Mouse (Mus musculus): ENCODE measurements around the gene Ap1g2. TPM values are rescaled to one million over a fixed set of nuclear protein-coding genes. Genes with fewer than 3 reads are reported as not detected.
A peak's percentile ranks its signal among the peaks of the same experiment; 100 is the strongest.

The Ap1g2 gene
- 1 to 10 TPM; 2.2 to 3.9 (median 3.6) TPM for total RNA-seq (2022)

DNA sequence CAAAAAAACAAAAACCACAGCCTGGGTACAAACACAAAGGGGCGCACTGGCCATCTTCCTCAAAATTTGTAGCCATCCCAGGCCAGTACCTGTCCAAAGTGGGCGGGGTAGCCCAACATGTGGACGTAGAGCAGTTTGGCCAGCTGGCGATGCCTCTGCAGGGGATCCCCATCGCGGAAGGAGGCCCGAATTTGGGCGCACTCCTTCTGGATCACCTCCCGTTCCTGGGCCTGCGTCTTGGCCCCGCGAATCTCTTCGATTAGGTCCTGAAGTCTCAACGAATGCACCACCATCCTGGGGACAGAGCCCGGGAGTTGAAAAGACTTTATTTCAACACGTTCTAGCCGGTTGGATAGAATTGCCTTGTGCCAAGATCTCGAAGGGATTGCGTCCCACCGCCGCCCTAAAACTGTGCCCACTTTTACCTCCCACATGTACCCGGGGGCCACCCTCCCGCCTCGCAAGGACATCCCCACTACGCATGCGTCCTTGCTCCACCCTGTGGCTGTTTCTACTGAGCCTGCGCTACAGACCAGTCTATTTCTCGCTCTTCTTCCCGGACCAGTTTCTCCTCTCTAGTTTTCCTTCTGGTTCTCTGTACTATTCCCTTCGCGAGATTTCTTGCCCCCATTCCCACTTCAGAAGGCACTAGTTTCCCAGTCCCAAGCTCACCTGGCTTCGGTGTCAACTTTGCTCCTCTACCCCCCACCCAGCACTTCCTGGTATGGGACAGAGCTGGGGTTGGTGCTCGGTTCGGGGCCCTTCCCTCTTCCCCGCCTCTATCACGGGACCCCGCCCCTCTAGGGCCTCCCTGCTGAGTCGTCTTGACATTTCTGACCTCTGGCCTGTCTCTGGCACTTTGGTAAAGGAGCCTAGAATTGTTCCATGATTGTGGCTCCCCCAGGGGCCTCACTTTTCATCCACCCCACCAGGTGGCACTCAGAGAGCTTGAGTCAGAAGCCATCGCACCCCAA lies at the start of gene Ap1g2:
Gene Ap1g2 (minus strand): TSS at position 758 of the 974 bp plus-strand sequence.
- peak; percentile 73 to 78 for DNase-seq (ENCODE audit: low spot score in 2 of 2)

DNA sequence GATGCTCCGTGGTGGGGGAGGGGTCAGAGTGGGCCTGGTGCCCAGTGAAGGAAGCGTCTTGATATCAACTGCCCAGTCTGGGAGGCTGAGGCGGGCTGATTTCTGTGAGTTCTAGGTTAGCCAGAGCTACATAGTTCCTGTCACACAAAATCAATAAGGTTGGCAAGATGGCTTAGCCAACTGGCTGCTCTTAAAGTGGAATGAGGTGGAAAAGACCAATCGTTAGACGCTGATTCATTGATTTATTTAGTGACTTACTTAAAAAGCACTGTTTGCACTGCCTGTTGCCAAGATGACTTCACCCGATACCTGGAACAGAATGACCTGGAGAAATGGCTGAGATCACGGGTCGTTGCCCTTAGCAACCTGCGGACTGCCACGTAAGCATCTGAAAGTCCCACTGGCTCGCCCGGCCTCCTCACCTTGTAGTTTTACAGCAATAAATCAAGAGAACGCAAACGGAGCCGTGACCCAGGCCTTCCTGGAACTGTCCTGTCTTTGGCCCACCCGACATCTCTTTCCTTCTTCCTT lies 46.6 kb upstream of the Ap1g2 start:
- DNase-seq (ENCODE audit: low spot score in 2 of 2), result no peak

DNA sequence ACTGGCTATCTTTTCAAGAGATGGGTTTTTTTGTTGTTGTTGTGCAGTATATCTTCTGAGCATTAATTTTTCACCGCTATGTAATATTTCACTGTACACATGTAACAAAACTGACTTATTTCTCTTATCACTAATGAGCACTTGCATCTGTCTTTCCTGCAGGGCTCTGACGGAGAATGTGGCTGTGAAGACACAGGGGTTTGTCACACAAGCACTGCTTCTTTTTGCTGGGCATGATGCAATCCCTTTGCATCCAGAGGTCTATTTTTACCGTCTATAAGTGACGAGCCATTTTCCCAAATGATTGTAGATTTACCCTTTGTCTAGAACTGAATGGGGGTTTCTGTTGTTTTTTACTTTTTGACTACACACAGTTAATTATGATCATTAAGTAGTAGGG lies 45.8 kb upstream of the Ap1g2 start:
- DNase-seq (ENCODE audit: low spot score in 2 of 2), result no peak

DNA sequence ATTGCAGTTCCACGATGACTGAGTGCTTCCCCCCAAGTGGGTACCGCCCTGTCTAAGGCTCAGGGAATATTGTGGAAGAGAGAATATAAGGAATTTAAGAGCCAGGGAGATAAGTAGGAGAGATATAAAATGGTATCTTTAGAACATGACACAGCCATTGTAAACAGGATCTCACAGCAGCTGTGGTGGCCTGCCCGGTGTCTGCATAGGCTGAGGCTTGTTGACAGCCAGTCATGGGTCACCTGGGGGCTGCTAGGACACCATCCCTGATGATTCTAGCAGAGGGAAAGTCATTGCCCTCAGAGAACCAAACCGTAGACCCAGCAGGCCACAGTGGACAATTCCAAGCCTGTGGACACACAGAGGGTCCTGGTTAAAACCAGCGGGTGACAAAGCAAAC lies 44.6 kb upstream of the Ap1g2 start:
- no peak for DNase-seq (ENCODE audit: low spot score in 2 of 2)

DNA sequence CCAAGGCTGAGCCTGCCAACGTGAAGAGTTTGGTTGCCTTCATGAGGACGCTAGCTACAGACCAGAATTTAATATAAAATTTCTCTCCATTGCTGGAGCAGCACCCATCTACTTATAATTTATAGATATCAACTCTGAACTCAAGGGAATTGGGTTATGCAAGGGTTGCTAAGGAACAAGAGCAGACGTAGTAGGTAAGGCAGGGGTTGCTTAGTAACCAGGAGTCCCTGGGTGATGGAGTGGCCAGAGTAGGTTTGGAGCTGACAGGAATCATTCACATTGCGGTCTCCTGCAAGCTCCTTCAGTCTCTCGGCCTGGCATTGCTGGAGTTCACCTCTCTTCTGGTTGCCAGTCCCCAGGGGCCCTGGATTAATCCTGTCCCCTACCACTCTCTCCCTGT lies 42.6 kb upstream of the Ap1g2 start:
- DNase-seq (ENCODE audit: low spot score in 2 of 2), result no peak

DNA sequence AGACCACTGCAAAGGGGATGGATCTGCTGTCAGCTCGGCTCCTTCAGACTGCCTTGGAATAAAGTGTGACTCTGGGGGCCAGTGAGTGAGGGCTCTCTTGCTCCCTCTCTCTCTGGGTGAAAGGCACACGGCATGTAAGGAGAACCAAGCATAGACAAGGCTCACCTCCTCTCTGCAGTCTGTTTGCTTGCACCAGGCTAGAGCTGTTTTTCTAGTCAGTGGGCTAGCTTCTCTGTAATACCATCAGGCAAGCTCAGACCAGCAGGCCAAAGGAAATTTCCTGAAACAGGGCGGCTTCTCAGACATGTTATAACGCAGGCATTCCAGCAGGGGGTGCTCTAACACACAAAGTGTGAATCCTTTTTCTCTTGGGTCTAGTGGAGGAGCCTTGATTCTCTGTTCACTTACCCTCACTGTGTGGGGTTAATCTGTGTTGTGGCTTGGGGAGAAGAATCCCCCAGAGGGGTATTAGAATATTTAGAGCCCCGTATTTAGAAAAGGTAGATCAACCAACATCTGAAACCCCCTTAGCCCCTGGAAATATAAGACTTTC lies 42.0 kb upstream of the Ap1g2 start:
- DNase-seq (ENCODE audit: low spot score in 2 of 2), result no peak

DNA sequence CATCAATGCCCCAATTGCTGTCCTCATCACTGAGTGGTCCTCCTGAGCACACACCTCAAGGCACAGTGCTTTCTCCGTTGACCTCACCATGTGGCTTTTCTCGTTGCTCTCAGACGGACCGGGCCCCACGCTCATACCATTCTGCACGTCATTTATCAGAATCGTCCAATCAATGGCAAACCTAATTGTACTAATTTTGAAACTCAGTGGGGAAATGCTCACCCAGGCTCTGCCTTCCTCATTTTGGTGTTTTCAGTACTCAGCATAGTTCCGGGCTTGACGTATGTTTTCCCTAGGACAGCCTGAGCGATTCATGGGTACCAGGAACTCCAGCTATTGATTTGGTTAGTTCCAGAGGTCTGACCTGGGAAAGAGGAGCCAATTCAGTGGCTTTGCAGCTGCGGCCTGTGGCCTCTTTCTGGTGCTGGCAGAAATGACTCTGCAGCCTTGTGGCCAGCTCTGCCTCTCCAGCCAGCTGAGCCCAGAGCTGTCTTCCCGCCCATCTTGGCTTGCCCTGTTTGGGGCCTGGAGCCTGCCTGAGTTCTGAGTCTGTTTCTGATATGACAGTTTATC lies 40.5 kb upstream of the Ap1g2 start:
- DNase-seq (ENCODE audit: low spot score in 2 of 2), result peak; percentile 18 to 53

DNA sequence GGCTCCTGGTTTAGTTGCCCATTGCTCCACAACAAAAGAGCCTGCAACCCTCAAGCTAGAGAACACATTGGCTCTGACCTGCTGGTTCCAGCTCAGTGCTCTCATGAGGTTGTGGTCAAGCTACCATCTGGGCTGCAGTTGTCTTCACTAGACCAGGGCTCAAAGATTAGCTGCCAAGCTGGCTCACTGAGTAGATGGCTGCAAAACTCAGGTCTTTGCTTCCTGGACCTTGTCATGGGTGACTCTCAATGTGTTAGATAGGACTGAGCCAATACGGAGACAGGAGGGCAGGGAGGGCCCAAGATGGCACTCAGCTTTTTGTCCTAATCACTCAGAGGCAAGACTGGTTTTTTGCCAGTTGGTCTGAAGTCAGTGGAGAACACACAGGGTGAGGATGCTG lies 39.9 kb upstream of the Ap1g2 start:
- no peak for DNase-seq (ENCODE audit: low spot score in 2 of 2)

DNA sequence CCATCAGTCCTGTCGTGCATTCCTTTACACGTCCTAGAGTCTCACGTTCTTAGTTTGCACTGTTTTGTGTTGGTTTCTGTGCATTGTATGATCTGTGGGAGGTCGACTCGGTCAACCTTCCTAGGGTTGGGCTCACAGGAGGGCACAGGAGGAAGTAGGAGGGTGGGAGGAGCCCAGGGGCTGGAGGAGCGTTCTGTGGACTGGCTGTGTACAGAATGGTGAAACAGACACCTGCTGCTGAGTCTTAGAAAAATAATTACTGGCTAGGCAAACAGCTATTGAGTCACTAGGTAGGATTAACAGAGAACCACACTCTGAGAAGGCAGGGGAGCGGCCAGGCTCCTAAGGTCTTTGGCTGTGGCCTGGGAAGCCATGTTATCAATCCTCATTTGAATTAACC lies 32.9 kb upstream of the Ap1g2 start:
- no peak for DNase-seq (ENCODE audit: low spot score in 2 of 2)

DNA sequence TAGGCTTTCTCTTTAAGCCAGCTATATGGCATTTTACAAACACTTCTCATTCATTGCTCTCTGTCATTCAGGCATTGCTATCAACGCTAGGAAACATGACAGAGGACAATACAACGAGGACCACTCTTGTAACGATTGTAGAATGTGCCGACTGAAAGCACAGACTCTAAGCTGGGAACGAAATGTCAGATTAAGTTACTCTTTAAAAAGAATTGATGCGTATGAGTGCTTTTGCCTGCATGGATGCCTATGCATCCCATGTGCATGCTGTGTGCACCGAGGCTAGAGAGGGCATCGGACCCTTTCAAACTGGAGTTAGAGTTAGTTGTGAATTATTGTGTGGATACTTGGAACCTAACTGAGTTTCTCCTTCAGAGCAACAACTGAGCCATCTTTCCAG lies 29.3 kb upstream of the Ap1g2 start:
- DNase-seq (ENCODE audit: low spot score in 2 of 2), result no peak

DNA sequence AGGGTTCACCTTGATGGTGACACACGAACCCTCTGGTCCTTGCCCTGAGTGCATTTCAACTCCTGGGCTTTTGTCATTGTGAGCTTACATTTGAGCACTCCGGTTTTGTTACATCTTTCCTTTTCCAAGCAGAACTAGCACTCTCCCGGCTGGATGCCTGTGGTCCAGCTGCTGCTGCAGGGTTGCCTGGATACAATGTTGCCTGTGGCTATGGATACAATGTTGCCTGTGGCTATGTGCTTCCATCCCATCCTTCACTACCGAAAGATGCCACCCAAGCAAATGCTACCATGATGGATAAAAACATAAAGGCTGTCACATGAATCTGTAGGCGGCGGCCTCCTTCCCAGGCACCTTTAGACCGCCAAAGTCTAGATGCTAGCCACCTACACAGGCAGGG lies 20.1 kb upstream of the Ap1g2 start:
- no peak for DNase-seq (ENCODE audit: low spot score in 2 of 2)

DNA sequence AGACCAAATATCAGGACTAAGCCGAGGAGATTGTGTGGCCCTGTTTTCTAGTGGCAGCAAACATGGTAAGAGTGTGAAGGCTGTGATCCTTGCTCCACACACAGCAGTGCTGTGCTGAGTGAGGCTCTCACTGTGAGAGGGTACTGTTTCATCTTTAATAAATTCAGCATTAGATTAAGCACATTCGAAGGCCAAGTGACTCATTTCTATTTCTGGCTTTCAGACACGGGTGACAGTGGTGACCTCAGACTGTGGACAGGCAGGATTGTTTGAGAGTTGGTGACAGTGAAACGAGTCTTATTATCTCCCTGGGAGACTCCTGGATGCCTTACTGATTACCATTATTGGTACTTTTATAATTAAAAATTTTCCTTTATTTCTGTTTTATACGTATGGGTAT lies 19.3 kb upstream of the Ap1g2 start:
- DNase-seq (ENCODE audit: low spot score in 2 of 2), result no peak

DNA sequence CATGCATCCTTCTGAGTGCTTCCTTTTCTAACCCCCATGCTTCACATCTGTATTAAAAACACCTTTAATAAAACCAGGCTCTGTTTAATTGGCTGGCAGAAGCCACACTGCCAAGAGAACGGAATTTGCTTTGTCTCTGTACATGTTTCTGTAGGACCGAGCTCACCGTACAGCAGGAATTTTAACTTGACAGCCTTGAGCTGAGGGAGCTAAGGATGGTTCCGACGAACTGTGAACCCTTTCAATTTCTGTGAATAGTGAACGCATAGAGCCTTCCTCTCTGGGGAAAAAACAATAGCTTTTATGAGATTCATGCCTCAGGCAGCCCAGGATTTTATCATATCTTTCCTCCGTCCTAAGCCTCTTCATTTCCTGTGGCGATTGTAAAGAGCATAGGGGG lies 16.0 kb upstream of the Ap1g2 start:
- no peak for DNase-seq (ENCODE audit: low spot score in 2 of 2)

DNA sequence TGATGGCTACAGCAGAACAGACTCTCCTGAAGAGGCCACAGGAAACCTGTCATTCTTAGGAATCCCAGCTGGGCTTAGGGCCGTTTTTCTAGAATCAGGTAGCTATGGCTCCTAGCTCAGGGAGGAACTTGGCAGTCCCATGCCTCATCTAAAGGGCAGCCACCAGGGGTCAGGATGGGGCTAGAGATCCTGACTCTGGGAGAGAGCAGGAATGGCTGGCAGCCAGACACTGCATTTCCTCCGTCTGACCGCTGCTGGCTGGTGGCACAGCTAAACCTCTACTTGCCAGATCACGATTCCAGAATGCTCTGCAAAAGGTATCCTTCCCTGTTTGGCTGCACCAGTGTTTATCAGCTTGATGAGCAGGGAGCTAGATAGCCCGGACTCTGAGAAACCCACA lies 15.6 kb upstream of the Ap1g2 start:
- peak; percentile 68 to 74 for DNase-seq (ENCODE audit: low spot score in 2 of 2)

DNA sequence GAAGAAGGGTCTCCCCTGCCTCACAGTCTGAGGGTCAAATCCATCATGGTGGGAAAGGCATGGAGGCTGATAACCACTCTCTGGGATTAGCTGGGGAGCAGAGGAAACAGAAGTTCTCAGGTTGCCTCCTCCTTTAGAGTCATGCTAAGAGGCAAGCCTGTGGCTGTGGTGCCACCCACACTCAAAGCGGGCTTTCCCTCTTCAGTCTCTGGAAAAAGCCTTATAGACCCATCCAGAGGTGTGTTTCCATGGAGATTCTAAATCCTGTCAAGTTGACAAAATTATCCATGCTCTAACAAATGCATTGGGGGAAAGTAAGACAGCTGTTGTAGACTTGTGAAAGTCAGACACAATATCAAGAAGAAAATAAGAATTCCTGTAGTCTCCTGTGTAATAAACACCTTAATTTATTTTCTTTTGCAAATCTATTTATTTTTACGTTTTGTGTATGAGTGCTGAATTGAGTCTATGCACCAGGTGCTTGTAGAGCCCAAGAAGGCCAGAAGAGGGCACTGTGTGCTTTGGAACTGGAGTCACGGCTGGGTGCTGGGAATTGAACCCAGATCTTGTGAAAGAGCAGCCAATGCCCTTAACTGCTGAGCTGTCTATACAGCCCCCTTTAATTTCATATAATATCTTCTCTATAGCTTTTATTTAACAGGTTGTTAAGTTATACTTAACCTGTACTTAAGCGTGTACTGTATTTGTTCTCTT lies 13.2 kb upstream of the Ap1g2 start:
- no peak for DNase-seq (ENCODE audit: low spot score in 2 of 2)

DNA sequence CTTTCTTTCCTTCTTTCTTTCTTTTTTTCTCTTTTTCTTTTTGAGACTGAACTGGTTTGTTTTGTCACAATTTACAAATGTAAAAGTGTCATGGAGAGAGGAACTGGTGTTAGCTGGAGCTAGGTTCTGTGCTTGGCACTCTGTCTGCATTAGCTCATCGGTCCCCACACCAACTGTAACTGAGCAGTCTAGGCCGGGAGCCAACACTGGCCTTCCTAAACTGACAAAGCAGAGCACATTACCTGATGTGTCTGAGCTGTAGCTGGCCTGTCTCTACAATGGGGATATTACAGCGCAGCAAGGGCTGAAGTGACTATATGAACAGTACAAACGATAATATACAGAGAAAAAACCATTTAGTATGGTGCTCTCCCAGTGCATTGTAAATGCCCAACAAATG lies 12.5 kb upstream of the Ap1g2 start:
- no peak for DNase-seq (ENCODE audit: low spot score in 2 of 2)

DNA sequence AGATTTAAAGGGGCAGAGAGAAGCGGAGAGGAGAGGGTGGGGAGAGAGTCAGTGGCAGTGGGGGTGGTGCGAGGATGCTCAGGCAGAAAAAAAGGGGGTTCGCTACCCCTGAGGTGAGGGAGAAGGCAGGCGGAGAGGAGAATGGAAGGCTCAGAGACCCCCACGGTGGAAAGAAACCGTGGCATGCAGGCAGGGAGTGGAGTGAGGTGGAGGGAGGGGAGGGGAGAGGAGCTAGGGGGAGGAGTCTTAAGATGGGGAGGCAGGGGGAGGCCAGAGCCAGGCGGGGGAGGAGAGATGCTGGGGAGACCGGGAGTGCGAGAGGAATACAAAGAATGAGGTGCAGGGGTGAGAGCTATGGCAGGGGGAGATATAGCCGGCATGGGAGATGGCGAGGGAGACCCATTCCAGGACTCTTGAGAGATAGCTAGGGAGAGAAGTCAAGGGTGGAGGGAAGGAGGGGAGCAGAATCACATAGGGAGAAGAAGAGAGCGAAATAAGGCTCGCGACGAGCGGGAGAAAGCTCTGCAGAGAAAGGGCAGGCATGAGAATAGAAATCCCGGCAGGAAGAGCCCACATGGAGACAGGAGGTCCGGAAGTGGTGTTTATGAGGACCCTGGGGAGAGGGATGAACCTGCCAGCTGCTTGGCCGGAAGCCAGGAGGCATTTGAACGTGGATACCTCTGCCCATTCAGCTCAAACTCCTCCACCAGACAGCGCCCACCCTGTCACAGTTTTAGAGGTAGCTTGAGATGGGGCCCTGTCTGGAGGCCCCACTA lies 10.2 kb upstream of the Ap1g2 start, which contains the start of gene Jph4:
Gene Jph4 (minus strand): TSS at position 511 of the 776 bp plus-strand sequence.
- no peak for DNase-seq (ENCODE audit: low spot score in 2 of 2)

DNA sequence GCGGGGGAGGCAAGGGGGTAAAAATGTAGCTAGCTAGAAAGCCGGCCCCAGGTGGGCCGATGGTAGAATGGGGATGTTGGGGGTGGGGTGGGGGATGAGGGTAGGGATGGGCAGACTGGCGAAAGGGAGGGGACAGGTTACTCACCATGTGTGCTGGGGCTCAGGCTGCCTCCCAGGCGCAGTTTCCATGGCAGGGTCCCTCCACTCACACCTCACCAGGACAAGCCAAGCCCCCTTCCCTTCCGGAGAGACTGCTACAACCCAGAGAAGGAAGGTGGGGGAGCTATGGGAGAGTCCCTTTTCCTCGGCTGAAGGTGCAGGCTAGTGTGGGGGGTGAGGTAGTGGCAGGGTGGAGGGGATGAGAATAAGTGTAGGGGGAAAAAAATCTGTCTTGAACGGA lies 9.5 kb upstream of the Ap1g2 start:
- DNase-seq (ENCODE audit: low spot score in 2 of 2), result no peak

DNA sequence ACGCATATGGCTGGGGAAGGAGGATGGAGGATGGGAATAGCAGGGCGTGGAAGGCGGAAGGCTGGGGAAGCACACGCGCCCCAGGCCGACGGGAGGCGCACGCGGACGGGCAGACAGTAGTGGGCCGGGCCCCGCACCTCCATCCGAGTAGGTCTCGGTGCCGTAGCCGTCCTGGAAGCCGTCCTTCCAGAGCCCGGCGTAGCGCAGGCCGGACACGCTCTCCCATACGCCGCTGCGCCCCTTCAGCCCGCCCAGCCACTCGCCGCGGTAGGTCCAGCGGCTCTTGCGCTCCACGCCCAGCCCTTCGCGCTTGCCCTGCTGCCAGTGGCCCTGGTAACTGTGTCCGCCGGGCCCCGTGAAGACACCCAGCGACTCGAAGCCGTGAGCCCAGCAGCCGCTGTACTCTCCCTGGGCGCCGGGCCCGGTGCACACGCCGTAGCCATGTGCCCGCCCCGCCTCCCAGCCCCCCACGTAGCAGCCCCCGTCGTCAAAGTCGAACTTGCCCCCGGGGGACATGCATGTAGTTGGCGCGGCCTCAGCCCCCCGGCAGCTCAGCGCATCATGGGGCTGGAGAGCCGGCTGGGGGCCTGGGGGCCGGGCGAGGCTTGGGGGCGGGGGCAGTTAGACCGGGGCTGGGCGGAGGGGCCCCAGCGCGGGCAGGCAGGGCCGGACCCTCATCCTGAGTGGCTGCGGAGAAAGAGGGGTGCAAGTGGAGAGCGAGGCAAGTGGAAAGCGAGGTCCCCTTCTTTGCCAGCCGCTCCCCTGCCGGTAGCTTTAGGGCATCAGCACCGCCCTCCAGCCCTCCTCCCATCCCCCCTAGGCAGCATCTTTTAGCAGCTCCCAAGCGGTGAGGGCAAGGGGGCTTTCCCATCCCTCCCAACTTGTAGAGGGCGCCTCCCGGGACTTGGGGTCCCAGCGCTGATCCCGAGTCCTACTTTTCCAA lies 8.6 kb upstream of the Ap1g2 start:
- DNase-seq (ENCODE audit: low spot score in 2 of 2), result peak in 1 of 2 experiments; percentile 31

All from gastrocnemius, adult 8-10 months (tissue).